Mouse (Mus musculus): ENCODE data around the gene Zfp958. TPM values are rescaled to one million over a fixed set of nuclear protein-coding genes. Genes with fewer than 3 reads are reported as not detected.
A peak's percentile ranks its signal among the peaks of the same experiment; 100 is the strongest.

Gene Zfp958
- total and polyA plus RNA-seq, 3 experiments = 10.4 to 38.7 (median 15.6) TPM

GRCm38 (mm10) chr8:4588165-4589000 is 24.6 kb upstream of the Zfp958 start:
- in situ Hi-C loops (cut with MboI; ENCODE audit: low pct_ligation_motif_present, low pct_unique_long_range_greater_than_20kb, low sequenced_read_pairs) (loop anchor here (5.0 kb wide), 1 partner anchor 176 kb away; no protein-coding TSS in a partner anchor), dilution Hi-C loops (cut with MboI; ENCODE audit: extremely low pct_ligation_motif_present, extremely low pct_unique_long_range_greater_than_20kb, low sequenced_read_pairs) (no loop called here)
- Histone ChIP-seq H3K4me1 (ENCODE audit: control insufficient read depth in 1 of 2, insufficient read depth in 2 of 2) (no peaks in the 10 kb centered on the region), H3K36me3 (replicated peaks in 1 of 2; ENCODE audit: control insufficient read depth in 1 of 2, insufficient read depth in 1 of 2, low read length in 1 of 2) (no peaks in the 10 kb centered on the region), H3K27ac (ENCODE audit: insufficient read depth, low read depth) (no peak overlapping the region), H3K4me3 (replicated peaks in 1 of 3; ENCODE audit: low read depth in 2 of 3, low read length in 2 of 3, poor library complexity in 1 of 3) (no peak overlapping the region), H3K27me3 (replicated peaks) (no peaks in the 10 kb centered on the region), H3K4me2 (ENCODE audit: insufficient read depth, low read depth, poor library complexity, severe bottlenecking) (no peak overlapping the region), H3K9me3 (replicated peaks; ENCODE audit: low read length) (no peaks in the 10 kb centered on the region), H3K79me2 (replicated peaks; ENCODE audit: control insufficient read depth, extremely low read depth, insufficient read depth, poor library complexity, severe bottlenecking) (no peaks in the 10 kb centered on the region), H3K9ac (ENCODE audit: insufficient read depth, low read depth) (no peak overlapping the region)
- no peak for TF ChIP-seq MAX (IDR thresholded peaks at IDR 0.05; ENCODE audit: low read length)
- TF ChIP-seq RAD21 (IDR thresholded peaks at IDR 0.05; ENCODE audit: low read depth, low read length) = peak; percentile 68
- TF ChIP-seq BHLHE40 (IDR thresholded peaks at IDR 0.05; ENCODE audit: low read depth, low read length) = no peak
- TF ChIP-seq EP300 (IDR thresholded peaks at IDR 0.05; ENCODE audit: low read length) = no peak
- TF ChIP-seq MXI1 (IDR thresholded peaks at IDR 0.05; ENCODE audit: low read depth, low read length) = no peak
- TF ChIP-seq MAZ (IDR thresholded peaks at IDR 0.05; ENCODE audit: low read depth, low read length) = no peak
- no peak for TF ChIP-seq NRF1 (IDR thresholded peaks at IDR 0.05; ENCODE audit: low read depth, low read length)
- no peak for TF ChIP-seq MEF2A (IDR thresholded peaks at IDR 0.05; ENCODE audit: borderline replicate concordance, low read depth, low read length)
- no peak for TF ChIP-seq SIN3A (IDR thresholded peaks at IDR 0.05; ENCODE audit: low read length)
- TF ChIP-seq NELFE (IDR thresholded peaks at IDR 0.05; ENCODE audit: low read depth, low read length) = no peak
- TF ChIP-seq IRF4 (IDR thresholded peaks at IDR 0.05; ENCODE audit: low read depth, low read length) = no peak
- no peak for TF ChIP-seq JUND (conservative IDR thresholded peaks at IDR 0.05; ENCODE audit: low read depth, low read length)
- no peak for TF ChIP-seq PAX5 (IDR thresholded peaks at IDR 0.05; ENCODE audit: low read length)
- no peak for TF ChIP-seq CHD2 (IDR thresholded peaks at IDR 0.05; ENCODE audit: low read length)
- TF ChIP-seq ZC3H11A (IDR thresholded peaks at IDR 0.05; ENCODE audit: low read depth, low read length) = no peak; the same call in 1 of the 2 replicates
- no peak for TF ChIP-seq JUN (IDR thresholded peaks at IDR 0.05; ENCODE audit: insufficient read depth, low read depth, low read length)
- TF ChIP-seq ZNF384 (IDR thresholded peaks at IDR 0.05; ENCODE audit: low read depth, low read length) = no peak
- TF ChIP-seq ELF1 (IDR thresholded peaks at IDR 0.05; ENCODE audit: low read depth, low read length) = no peak
- no peak for TF ChIP-seq USF1 (IDR thresholded peaks at IDR 0.05; ENCODE audit: low read depth, low read length)
- TF ChIP-seq SMC3 (IDR thresholded peaks at IDR 0.05; ENCODE audit: low read depth, low read length) = peak; percentile 63
- TF ChIP-seq CTCF (conservative IDR thresholded peaks at IDR 0.05 in 1 of 2, IDR thresholded peaks at IDR 0.05 in 1 of 2; ENCODE audit: low read depth in 2 of 2, low read length in 2 of 2) = peak; percentile 66 to 76
- peak; percentile 45 for DNase-seq (ENCODE audit: extremely low read depth)
